In the genomic region with DNA sequence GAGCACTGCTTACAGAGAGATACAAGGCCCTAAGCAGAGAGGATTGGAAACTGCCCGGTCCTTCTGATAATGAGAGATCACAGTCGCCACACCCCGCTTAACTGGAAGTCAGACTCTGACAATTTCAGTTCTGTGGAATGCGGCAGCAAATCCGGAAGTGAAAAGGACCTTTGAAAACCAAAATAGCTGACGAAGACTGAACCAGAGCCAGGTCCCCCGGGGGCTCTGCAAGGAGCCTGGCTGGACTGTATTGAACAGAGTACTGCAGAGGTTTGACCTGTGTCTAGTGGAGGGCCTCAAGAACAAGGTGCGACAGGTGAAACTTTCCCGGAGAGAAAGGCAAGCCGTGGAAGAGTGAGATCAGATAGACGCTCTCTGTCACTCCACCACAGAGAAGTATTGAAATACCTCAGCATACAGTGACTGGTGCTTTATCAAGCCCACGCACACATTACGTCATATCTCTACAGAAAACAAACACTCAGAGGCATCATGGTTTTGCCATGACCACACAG, we compare ENCODE assay signal across 10 mouse cellular contexts. TPM values are rescaled to one million over a fixed set of nuclear protein-coding genes. Genes with fewer than 3 reads are reported as not detected.
A peak's percentile ranks its signal among the peaks of the same experiment; 100 is the strongest.
DNase-seq lines count a peak whose midpoint lies in the region; ATAC-seq lines count a peak whose summit lies in the region.
"Had no signal": no experiment of that assay in that cellular context is flagged by ENCODE, and none has a peak within 500 bp of the region (broad histone marks: within the 10 kb centered on the region; RNA-seq: fewer than 3 reads in every experiment).

No protein-coding gene starts in this region.

- H3K36me3 ChIP-seq in heart, embryonic 16.5 days (ENCODE audit: control insufficient read depth, insufficient read depth): no peaks in the 10 kb centered on the region
- no peaks in the 10 kb centered on the region for H3K36me3 ChIP-seq in liver, embryonic 12.5 days
- H3K36me3 ChIP-seq in stomach, embryonic 16.5 days (ENCODE audit: control insufficient read depth, insufficient read depth, low read length): no peaks in the 10 kb centered on the region

- H3K27me3 ChIP-seq in heart, embryonic 16.5 days (ENCODE audit: control insufficient read depth, insufficient read depth, low read length): no peaks in the 10 kb centered on the region
- H3K27me3 ChIP-seq in liver, embryonic 12.5 days (replicated peaks): peaks cover 5% of the 10 kb centered on the region; the same call in 1 of the 2 replicates
- H3K27me3 ChIP-seq in stomach, embryonic 16.5 days (ENCODE audit: control insufficient read depth, insufficient read depth, low read length): no peaks in the 10 kb centered on the region

- H3K4me1 ChIP-seq in heart, embryonic 16.5 days (ENCODE audit: control insufficient read depth, insufficient read depth, low read length): peaks cover 30% of the 10 kb centered on the region
- H3K4me1 ChIP-seq in liver, embryonic 12.5 days: peaks cover 23% of the 10 kb centered on the region
- peaks cover 10% of the 10 kb centered on the region; the same call in 1 of the 2 replicates for H3K4me1 ChIP-seq in stomach, embryonic 16.5 days (ENCODE audit: control insufficient read depth, insufficient read depth, low read length)

- H3K27ac ChIP-seq in heart, embryonic 16.5 days (ENCODE audit: low read length): no peak overlapping the region
- H3K27ac ChIP-seq in liver, embryonic 12.5 days: no peak overlapping the region
- H3K27ac ChIP-seq in stomach, embryonic 16.5 days (ENCODE audit: low read length): 0 out of 2 replicates have a peak overlapping the region, but pooled peaks have one; percentile 12
- H3K27ac ChIP-seq: liver, embryonic 14.5 days had no signal

- 20% methylated on average over 13 of the region's 13 CpGs for WGBS in heart, embryonic 16.5 days
- WGBS in liver, embryonic 12.5 days (ENCODE audit: insufficient replicate concordance): 18% methylated on average over 13 of the region's 13 CpGs
- 45% methylated on average over 13 of the region's 13 CpGs for WGBS in stomach, embryonic 16.5 days

- DNase-seq in lung, adult 18-20 months: peak; percentile 33 to 51
- DNase-seq in lung, postnatal 10 days: no peak
- DNase-seq in cerebellum, postnatal 4 days (ENCODE audit: low spot score in 2 of 2): no peak
- no peak for DNase-seq in MN1 (ENCODE audit: low spot score)
- no peak for DNase-seq in layer of hippocampus, adult 8-10 months (ENCODE audit: low spot score in 2 of 2)

- H3K9ac ChIP-seq in heart, embryonic 16.5 days (ENCODE audit: low read length): peak overlapping the region; percentile 19; the same call in 1 of the 2 replicates
- no peak overlapping the region for H3K9ac ChIP-seq in liver, embryonic 12.5 days
- peak overlapping the region; percentile 9; the same call in 1 of the 2 replicates for H3K9ac ChIP-seq in stomach, embryonic 16.5 days (ENCODE audit: low read length)
- H3K9ac ChIP-seq: liver, embryonic 14.5 days had no signal

- H3K9me3 ChIP-seq in heart, embryonic 16.5 days (replicated peaks; ENCODE audit: control insufficient read depth, low read length): no peaks in the 10 kb centered on the region
- no peaks in the 10 kb centered on the region for H3K9me3 ChIP-seq in liver, embryonic 12.5 days (replicated peaks)
- no peaks in the 10 kb centered on the region for H3K9me3 ChIP-seq in stomach, embryonic 16.5 days (replicated peaks; ENCODE audit: control insufficient read depth, low read length)

- peak overlapping the region; percentile 51 for H3K4me2 ChIP-seq in heart, embryonic 16.5 days (ENCODE audit: low read depth, low read length)
- peak overlapping the region; percentile 35 for H3K4me2 ChIP-seq in liver, embryonic 12.5 days
- H3K4me2 ChIP-seq in stomach, embryonic 16.5 days (ENCODE audit: low read depth, low read length): peak overlapping the region; percentile 40

- H3K4me3 ChIP-seq in heart, embryonic 16.5 days (ENCODE audit: low read length): peak overlapping the region; percentile 12; the same call in 1 of the 2 replicates
- H3K4me3 ChIP-seq in liver, embryonic 12.5 days: no peak overlapping the region
- no peak overlapping the region for H3K4me3 ChIP-seq in stomach, embryonic 16.5 days (replicated peaks; ENCODE audit: low read length)
- H3K4me3 ChIP-seq: erythroblast, embryonic 14.5 days had no signal

- ATAC-seq in heart, embryonic 16.5 days (replicated peaks; ENCODE audit: extremely low read depth, insufficient read depth, low FRiP score): peak; percentile 24
- ATAC-seq in liver, embryonic 12.5 days: peak; percentile 37
- ATAC-seq in stomach, embryonic 16.5 days (ENCODE audit: insufficient read depth, low FRiP score): 0 out of 2 replicates have a peak, but pooled peaks have one; percentile 8

RNA-seq across cellular contexts. Expression of gene Etv3, which starts 9.6 kb away (rescaled TPM):
- polyA plus RNA-seq in heart, embryonic 16.5 days (2015; fragmentation: Nextera tagmentation; extraction: Ambion mirVana): 11.5 and 11.8 TPM in 2 replicates
- 5.2 and 5.6 TPM in 2 replicates for polyA plus RNA-seq in liver, embryonic 12.5 days (2016; fragmentation: Nextera tagmentation; extraction: Ambion mirVana)
- polyA plus RNA-seq in stomach, embryonic 16.5 days (2015; fragmentation: Nextera tagmentation; extraction: Ambion mirVana): 14.4 and 17.1 TPM in 2 replicates
- 10 to 100 TPM; 24.2 to 26.8 (median 25.4) TPM for total RNA-seq in layer of hippocampus, adult 8-10 months (2022)

Comparison
In these comparisons a context has a peak if more than half of its experiments do, and no peak if none do; other contexts are left out.
1. DNase-seq: peak in lung, adult 18-20 months (2 of 2); none in lung, postnatal 10 days (single experiment), cerebellum, postnatal 4 days (0 of 2), MN1 (single experiment) and layer of hippocampus, adult 8-10 months (0 of 2).
2. Peak in every context shown above with its lines, with median percentiles within 50 percentile points of each other: ATAC-seq and H3K4me2 ChIP-seq.